Mouse (Mus musculus): ENCODE data around the gene Acap2. TPM values are rescaled to one million over a fixed set of nuclear protein-coding genes. Genes with fewer than 3 reads are reported as not detected.

Acap2 gene
- polyA plus RNA-seq, 2 experiments: 4.4 to 5.1 TPM

GRCm38 (mm10) chr16:31234356-31234755, 33.3 kb upstream of the Acap2 start:
- Histone ChIP-seq H3K27ac (no peak overlapping the region), H3K4me3 (ENCODE audit: insufficient read depth in 1 of 2, low read depth in 2 of 2, low read length in 2 of 2) (no peak overlapping the region), H3K4me1 (replicated peaks; ENCODE audit: control insufficient read depth in 2 of 2, insufficient read depth in 2 of 2, low read length in 1 of 2) (peaks cover 0 to 13% of the 10 kb centered on the region in 2 experiments; a peak in 2 of 4 replicates), H3K36me3 (replicated peaks; ENCODE audit: control insufficient read depth, insufficient read depth, low read depth) (no peaks in the 10 kb centered on the region), H3K27me3 (ENCODE audit: control insufficient read depth, insufficient read depth, low read length) (no peaks in the 10 kb centered on the region), H3K4me2 (ENCODE audit: low read depth) (peak overlapping the region; percentile 43), H3K9me3 (ENCODE audit: control insufficient read depth, low read length) (no peaks in the 10 kb centered on the region), H3K9ac (replicated peaks) (no peak overlapping the region)
- no peak for TF ChIP-seq EP300 (IDR thresholded peaks at IDR 0.05; ENCODE audit: low read depth)
- TF ChIP-seq CTCF (IDR thresholded peaks at IDR 0.05; ENCODE audit: low read depth): no peak
- DNase-seq (ENCODE audit: low read depth in 3 of 3, low spot score in 3 of 3) (no peak), ATAC-seq (ENCODE audit: insufficient read depth) (no peak)
- WGBS (ENCODE audit: insufficient replicate concordance): 32% methylated on average over 3 of the region's 3 CpGs

GRCm38 (mm10) chr16:31233541-31234339, 32.7 kb upstream of the Acap2 start:
- Histone ChIP-seq H3K4me2 (ENCODE audit: low read depth) (peak overlapping the region; percentile 43), H3K4me1 (replicated peaks; ENCODE audit: control insufficient read depth in 2 of 2, insufficient read depth in 2 of 2, low read length in 1 of 2) (peaks cover 0 to 13% of the 10 kb centered on the region in 2 experiments; a peak in 2 of 4 replicates), H3K27me3 (ENCODE audit: control insufficient read depth, insufficient read depth, low read length) (no peaks in the 10 kb centered on the region), H3K36me3 (replicated peaks; ENCODE audit: control insufficient read depth, insufficient read depth, low read depth) (no peaks in the 10 kb centered on the region), H3K4me3 (ENCODE audit: insufficient read depth in 1 of 2, low read depth in 2 of 2, low read length in 2 of 2) (peak overlapping the region; percentile 9 to 26; a peak in 2 of 4 replicates), H3K9ac (replicated peaks) (no peak overlapping the region; the same call in 1 of the 2 replicates), H3K9me3 (ENCODE audit: control insufficient read depth, low read length) (no peaks in the 10 kb centered on the region), H3K27ac (no peak overlapping the region)
- 6% methylated on average over 20 of the region's 20 CpGs for WGBS (ENCODE audit: insufficient replicate concordance)
- DNase-seq (ENCODE audit: low read depth in 3 of 3, low spot score in 3 of 3) (peak; percentile 28 to 48 (median 33)), ATAC-seq (ENCODE audit: insufficient read depth) (no peak)
- TF ChIP-seq CTCF (IDR thresholded peaks at IDR 0.05; ENCODE audit: low read depth): no peak
- TF ChIP-seq EP300 (IDR thresholded peaks at IDR 0.05; ENCODE audit: low read depth): no peak

GRCm38 (mm10) chr16:31233167-31233498, 32.1 kb upstream of the Acap2 start:
- Histone ChIP-seq H3K4me2 (ENCODE audit: low read depth) (peak overlapping the region; percentile 43), H3K4me1 (replicated peaks; ENCODE audit: control insufficient read depth in 2 of 2, insufficient read depth in 2 of 2, low read length in 1 of 2) (peaks cover 0 to 13% of the 10 kb centered on the region in 2 experiments; a peak in 2 of 4 replicates), H3K36me3 (replicated peaks; ENCODE audit: control insufficient read depth, insufficient read depth, low read depth) (no peaks in the 10 kb centered on the region), H3K9ac (replicated peaks) (no peak overlapping the region), H3K9me3 (ENCODE audit: control insufficient read depth, low read length) (no peaks in the 10 kb centered on the region), H3K4me3 (ENCODE audit: insufficient read depth in 1 of 2, low read depth in 2 of 2, low read length in 2 of 2) (no peak overlapping the region), H3K27me3 (ENCODE audit: control insufficient read depth, insufficient read depth, low read length) (no peaks in the 10 kb centered on the region), H3K27ac (no peak overlapping the region)
- 11% methylated on average over 4 of the region's 4 CpGs for WGBS (ENCODE audit: insufficient replicate concordance)
- DNase-seq (ENCODE audit: low read depth in 3 of 3, low spot score in 3 of 3) (no peak), ATAC-seq (ENCODE audit: insufficient read depth) (no peak)
- TF ChIP-seq EP300 (IDR thresholded peaks at IDR 0.05; ENCODE audit: low read depth): no peak
- TF ChIP-seq CTCF (IDR thresholded peaks at IDR 0.05; ENCODE audit: low read depth): no peak

GRCm38 (mm10) chr16:31232491-31233166, 31.6 kb upstream of the Acap2 start:
- Histone ChIP-seq H3K4me3 (ENCODE audit: insufficient read depth in 1 of 2, low read depth in 2 of 2, low read length in 2 of 2) (no peak overlapping the region), H3K4me2 (ENCODE audit: low read depth) (no peak overlapping the region), H3K9me3 (ENCODE audit: control insufficient read depth, low read length) (no peaks in the 10 kb centered on the region), H3K9ac (replicated peaks) (no peak overlapping the region), H3K36me3 (replicated peaks; ENCODE audit: control insufficient read depth, insufficient read depth, low read depth) (no peaks in the 10 kb centered on the region), H3K27me3 (ENCODE audit: control insufficient read depth, insufficient read depth, low read length) (no peaks in the 10 kb centered on the region), H3K27ac (no peak overlapping the region), H3K4me1 (replicated peaks; ENCODE audit: control insufficient read depth in 2 of 2, insufficient read depth in 2 of 2, low read length in 1 of 2) (peaks cover 0 to 13% of the 10 kb centered on the region in 2 experiments; a peak in 2 of 4 replicates)
- WGBS (ENCODE audit: insufficient replicate concordance): 57% methylated on average over 5 of the region's 5 CpGs
- no peak for ATAC-seq (ENCODE audit: insufficient read depth)
- TF ChIP-seq EP300 (IDR thresholded peaks at IDR 0.05; ENCODE audit: low read depth) (no peak), CTCF (IDR thresholded peaks at IDR 0.05; ENCODE audit: low read depth) (no peak)
- no peak for DNase-seq (ENCODE audit: low read depth in 3 of 3, low spot score in 3 of 3)

GRCm38 (mm10) chr16:31231591-31231990, 30.5 kb upstream of the Acap2 start:
- TF ChIP-seq EP300 (IDR thresholded peaks at IDR 0.05; ENCODE audit: low read depth): no peak
- no peak for TF ChIP-seq CTCF (IDR thresholded peaks at IDR 0.05; ENCODE audit: low read depth)
- ATAC-seq (ENCODE audit: insufficient read depth) (no peak), DNase-seq (ENCODE audit: low read depth in 3 of 3, low spot score in 3 of 3) (no peak)

More at GRCm38 (mm10) chr16:31231591-31231990, 30.5 kb upstream of the Acap2 start:
- no peak overlapping the region for H3K4me2 ChIP-seq (ENCODE audit: low read depth)
- H3K9me3 ChIP-seq (ENCODE audit: control insufficient read depth, low read length): no peaks in the 10 kb centered on the region
- no peaks in the 10 kb centered on the region for H3K27me3 ChIP-seq (ENCODE audit: control insufficient read depth, insufficient read depth, low read length)
- H3K27ac ChIP-seq: no peak overlapping the region
- no peak overlapping the region for H3K4me3 ChIP-seq (ENCODE audit: insufficient read depth in 1 of 2, low read depth in 2 of 2, low read length in 2 of 2)
- WGBS (ENCODE audit: insufficient replicate concordance): 60% methylated on average over 5 of the region's 5 CpGs
- peaks cover 0 to 13% of the 10 kb centered on the region in 2 experiments; a peak in 2 of 4 replicates for H3K4me1 ChIP-seq (replicated peaks; ENCODE audit: control insufficient read depth in 2 of 2, insufficient read depth in 2 of 2, low read length in 1 of 2)
- H3K36me3 ChIP-seq (replicated peaks; ENCODE audit: control insufficient read depth, insufficient read depth, low read depth): no peaks in the 10 kb centered on the region
- H3K9ac ChIP-seq (replicated peaks): no peak overlapping the region

Data from liver, embryonic 14.5 days (tissue).